Mouse (Mus musculus): ENCODE measurements around the gene Cox17.

- TF ChIP-seq CTCF (IDR thresholded peaks at IDR 0.05; ENCODE audit: extremely low read depth, insufficient read length, insufficient replicate concordance, low read depth, low read length): no peak
- TF ChIP-seq POLR2A (IDR thresholded peaks at IDR 0.05; ENCODE audit: low read depth, low read length): no peak
These were observed 30.1 kb downstream of the Cox17 start for GRCm38 (mm10) chr16:38376841-38377249.

Measured in small intestine, adult 2 months (tissue).